Mouse (Mus musculus): Measurements from ENCODE around the gene Fgfr2. TPM values are rescaled to one million over a fixed set of nuclear protein-coding genes. Genes with fewer than 3 reads are reported as not detected.
A peak's percentile ranks its signal among the peaks of the same experiment; 100 is the strongest.

The Fgfr2 gene
- polyA plus RNA-seq, 1 experiment, result 12.0 TPM

- Histone ChIP-seq H3K4me3 (ENCODE audit: insufficient read depth, low read depth, low read length) (no peak overlapping the region), H3K4me1 (ENCODE audit: control insufficient read depth, insufficient read depth, insufficient read length, low read length) (peaks cover 44% of the 10 kb centered on the region), H3K27ac (replicated peaks; ENCODE audit: low read depth, low read length) (peak overlapping the region; percentile 83)
These were observed 465.1 kb downstream of the Fgfr2 start for GRCm38 (mm10) chr7:132658058-132658450.

- H3K4me3 ChIP-seq (ENCODE audit: insufficient read depth, low read depth, low read length), result no peak overlapping the region
- peaks cover 44% of the 10 kb centered on the region for H3K4me1 ChIP-seq (ENCODE audit: control insufficient read depth, insufficient read depth, insufficient read length, low read length)
- peak overlapping the region; percentile 83 for H3K27ac ChIP-seq (replicated peaks; ENCODE audit: low read depth, low read length)
These were observed 465.6 kb downstream of the Fgfr2 start for GRCm38 (mm10) chr7:132657371-132658057.

DNA sequence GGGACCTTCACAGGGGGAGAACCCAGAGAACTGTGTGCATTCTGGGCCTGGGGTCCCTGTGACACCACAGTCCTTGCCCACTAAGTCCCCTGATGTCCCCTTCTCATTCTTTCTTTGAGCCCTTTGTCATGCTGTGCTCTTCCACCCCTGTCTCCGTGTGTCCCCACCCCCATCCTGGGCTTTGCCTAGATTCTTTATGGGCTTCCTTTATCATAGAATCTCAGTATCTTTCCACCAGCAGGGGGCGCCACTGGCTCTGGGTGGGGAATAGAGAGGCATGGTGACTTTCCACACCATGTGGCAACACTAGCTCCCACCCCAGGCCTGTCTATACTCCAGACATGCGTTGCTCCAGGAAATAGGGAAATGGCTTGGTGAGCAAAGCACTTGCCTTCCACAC is 466.6 kb downstream of the Fgfr2 start:
- Histone ChIP-seq H3K27ac (replicated peaks; ENCODE audit: low read depth, low read length) (peak overlapping the region; percentile 83), H3K4me1 (ENCODE audit: control insufficient read depth, insufficient read depth, insufficient read length, low read length) (peaks cover 42% of the 10 kb centered on the region)

DNA sequence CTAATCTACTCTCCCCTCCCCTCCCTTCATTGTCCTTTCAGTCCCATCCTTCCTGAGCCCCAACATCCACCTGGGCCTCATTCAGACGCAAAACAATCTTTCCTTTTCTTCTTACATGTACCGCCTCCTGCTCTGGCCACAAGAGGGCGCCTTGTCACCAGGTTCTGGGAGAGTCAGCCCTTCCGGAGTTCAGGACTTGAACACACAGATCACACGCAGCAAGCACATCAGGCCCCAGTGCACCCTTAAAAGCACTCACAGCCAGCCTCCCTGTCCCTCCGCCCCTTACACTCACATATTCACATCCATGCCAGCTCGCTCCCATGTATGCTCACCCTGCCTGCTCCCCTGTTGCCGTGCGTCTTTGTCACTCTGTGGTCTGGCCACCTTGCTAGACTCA is 467.1 kb downstream of the Fgfr2 start:
- peak overlapping the region; percentile 65 for H3K27ac ChIP-seq (replicated peaks; ENCODE audit: low read depth, low read length)
- no peak overlapping the region for H3K4me3 ChIP-seq (ENCODE audit: insufficient read depth, low read depth, low read length)
- peaks cover 40% of the 10 kb centered on the region for H3K4me1 ChIP-seq (ENCODE audit: control insufficient read depth, insufficient read depth, insufficient read length, low read length)

More for the DNA sequence above, 466.6 kb downstream of the Fgfr2 start:
- no peak overlapping the region for H3K4me3 ChIP-seq (ENCODE audit: insufficient read depth, low read depth, low read length)

DNA sequence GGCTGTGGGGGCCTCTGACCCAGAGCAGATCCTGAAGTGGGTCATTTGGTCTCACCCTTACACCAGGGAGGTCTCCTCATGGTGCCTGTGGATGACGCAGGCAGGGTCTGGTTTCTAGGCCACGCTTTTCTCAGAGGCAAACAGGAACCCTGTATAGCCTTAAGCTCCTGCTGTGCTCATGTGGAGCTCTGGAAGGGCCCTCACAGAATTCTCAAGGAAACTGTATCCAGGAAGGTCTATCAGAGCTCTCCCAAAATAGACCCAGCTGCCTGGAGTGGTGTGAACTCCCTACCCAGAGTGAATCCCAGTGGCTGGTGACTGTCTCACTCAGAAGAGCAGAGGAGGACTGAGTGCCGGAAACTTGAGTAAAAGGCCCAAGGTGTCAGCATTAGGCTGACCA is 468.7 kb downstream of the Fgfr2 start:
- Histone ChIP-seq H3K4me1 (ENCODE audit: control insufficient read depth, insufficient read depth, insufficient read length, low read length) (peaks cover 29% of the 10 kb centered on the region), H3K27ac (replicated peaks; ENCODE audit: low read depth, low read length) (no peak overlapping the region), H3K4me3 (ENCODE audit: insufficient read depth, low read depth, low read length) (no peak overlapping the region)

- no peaks in the 10 kb centered on the region for H3K4me1 ChIP-seq (ENCODE audit: control insufficient read depth, insufficient read depth, insufficient read length, low read length)
- no peak overlapping the region for H3K27ac ChIP-seq (replicated peaks; ENCODE audit: low read depth, low read length)
- H3K4me3 ChIP-seq (ENCODE audit: insufficient read depth, low read depth, low read length), result no peak overlapping the region
These were observed 476.6 kb downstream of the Fgfr2 start for GRCm38 (mm10) chr7:132646514-132646913.

GRCm38 (mm10) chr7:132644605-132645279 is 478.4 kb downstream of the Fgfr2 start:
- H3K4me3 ChIP-seq (ENCODE audit: insufficient read depth, low read depth, low read length), result no peak overlapping the region
- no peaks in the 10 kb centered on the region for H3K4me1 ChIP-seq (ENCODE audit: control insufficient read depth, insufficient read depth, insufficient read length, low read length)
- no peak overlapping the region for H3K27ac ChIP-seq (replicated peaks; ENCODE audit: low read depth, low read length)

DNA sequence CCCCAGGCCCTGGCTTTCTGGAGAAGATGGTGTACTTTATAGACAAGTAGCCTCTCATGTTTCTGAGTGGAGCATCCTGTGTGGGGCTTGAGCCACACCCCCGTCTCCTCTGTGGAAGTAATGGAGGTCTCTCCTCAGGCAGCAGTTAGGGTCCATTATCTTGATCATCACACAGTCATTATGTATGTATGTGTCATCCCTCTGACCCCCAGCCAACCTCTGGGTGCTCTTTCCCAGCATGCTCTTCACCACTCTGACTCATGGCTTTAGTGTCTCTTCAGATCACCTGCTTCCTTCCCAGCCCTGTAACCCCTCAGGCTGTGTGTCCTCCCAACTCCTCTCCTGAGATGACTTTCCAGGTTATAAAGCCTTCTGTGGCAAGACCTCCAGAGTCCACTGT is 481.5 kb downstream of the Fgfr2 start:
- no peak overlapping the region for H3K4me3 ChIP-seq (ENCODE audit: insufficient read depth, low read depth, low read length)
- no peaks in the 10 kb centered on the region for H3K4me1 ChIP-seq (ENCODE audit: control insufficient read depth, insufficient read depth, insufficient read length, low read length)
- no peak overlapping the region for H3K27ac ChIP-seq (replicated peaks; ENCODE audit: low read depth, low read length)

GRCm38 (mm10) chr7:132640946-132641345 is 482.2 kb downstream of the Fgfr2 start:
- H3K27ac ChIP-seq (replicated peaks; ENCODE audit: low read depth, low read length), result no peak overlapping the region
- H3K4me1 ChIP-seq (ENCODE audit: control insufficient read depth, insufficient read depth, insufficient read length, low read length), result no peaks in the 10 kb centered on the region
- no peak overlapping the region for H3K4me3 ChIP-seq (ENCODE audit: insufficient read depth, low read depth, low read length)

- Histone ChIP-seq H3K27ac (replicated peaks; ENCODE audit: low read depth, low read length) (no peak overlapping the region), H3K4me3 (ENCODE audit: insufficient read depth, low read depth, low read length) (no peak overlapping the region), H3K4me1 (ENCODE audit: control insufficient read depth, insufficient read depth, insufficient read length, low read length) (no peaks in the 10 kb centered on the region)
These were observed 484.6 kb downstream of the Fgfr2 start for GRCm38 (mm10) chr7:132638446-132639087.

DNA sequence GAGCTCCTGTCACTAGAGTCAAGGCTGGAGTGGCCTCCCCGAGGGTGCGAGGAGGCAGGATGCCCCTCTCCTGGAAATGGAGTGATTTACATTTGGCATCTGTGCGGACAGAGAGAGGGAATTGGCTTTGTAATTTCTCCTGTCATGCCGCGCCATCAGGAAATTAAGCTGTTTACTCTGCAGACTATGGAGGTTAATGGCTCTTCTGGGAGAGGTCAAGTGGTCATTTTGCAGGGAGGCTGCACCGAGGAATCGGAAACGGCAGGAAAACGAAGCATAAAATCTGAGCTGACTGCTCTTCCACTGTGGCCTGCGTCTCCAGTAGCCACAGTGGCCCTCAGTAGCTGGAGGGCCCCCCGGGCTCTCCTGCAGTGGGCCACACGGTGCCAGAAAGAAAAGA is 485.9 kb downstream of the Fgfr2 start:
- no peaks in the 10 kb centered on the region for H3K4me1 ChIP-seq (ENCODE audit: control insufficient read depth, insufficient read depth, insufficient read length, low read length)
- no peak overlapping the region for H3K4me3 ChIP-seq (ENCODE audit: insufficient read depth, low read depth, low read length)
- H3K27ac ChIP-seq (replicated peaks; ENCODE audit: low read depth, low read length), result no peak overlapping the region

DNA sequence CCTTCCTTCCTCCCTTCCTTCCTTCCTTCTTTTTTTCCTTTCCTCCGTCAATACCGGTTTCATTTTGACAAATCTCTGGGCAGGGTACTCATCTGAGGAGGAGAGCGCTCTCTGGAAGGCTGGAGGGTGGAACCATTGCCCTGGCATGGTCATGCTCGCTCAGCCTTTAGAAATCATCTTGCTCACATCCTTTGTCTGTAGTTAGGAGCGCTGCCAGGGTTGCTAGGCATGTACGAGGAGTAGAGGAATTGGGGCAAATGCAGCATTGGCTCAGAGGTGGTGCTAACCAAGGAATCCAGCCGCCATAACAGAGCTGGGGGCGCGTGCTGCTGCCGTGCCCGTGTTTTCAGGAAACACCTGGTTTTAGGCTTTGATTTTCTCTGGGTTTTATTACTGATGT is 491.8 kb downstream of the Fgfr2 start:
- Histone ChIP-seq H3K27ac (replicated peaks; ENCODE audit: low read depth, low read length) (no peak overlapping the region), H3K4me1 (ENCODE audit: control insufficient read depth, insufficient read depth, insufficient read length, low read length) (peaks cover 5% of the 10 kb centered on the region), H3K4me3 (ENCODE audit: insufficient read depth, low read depth, low read length) (no peak overlapping the region)

DNA sequence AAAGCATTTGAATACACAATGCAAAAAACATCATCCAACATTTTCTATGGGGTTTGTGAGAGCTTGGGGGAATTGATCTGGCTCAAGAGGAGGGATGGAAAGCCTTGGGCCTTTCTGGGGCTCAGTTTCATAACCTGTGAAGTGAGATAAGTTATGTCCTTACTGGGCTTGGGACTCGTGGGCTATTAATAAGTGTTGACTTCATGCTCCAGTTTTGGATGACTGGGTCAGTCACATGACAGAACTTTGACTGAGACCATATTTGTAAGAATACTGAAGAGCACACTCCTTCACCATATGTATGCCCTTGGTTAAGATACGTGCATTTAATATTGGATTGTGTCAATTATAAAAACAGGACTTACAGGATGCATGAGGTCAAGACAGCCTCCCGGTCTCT is 495.7 kb downstream of the Fgfr2 start:
- H3K27ac ChIP-seq (replicated peaks; ENCODE audit: low read depth, low read length), result no peak overlapping the region
- no peak overlapping the region for H3K4me3 ChIP-seq (ENCODE audit: insufficient read depth, low read depth, low read length)
- H3K4me1 ChIP-seq (ENCODE audit: control insufficient read depth, insufficient read depth, insufficient read length, low read length), result peaks cover 5% of the 10 kb centered on the region

DNA sequence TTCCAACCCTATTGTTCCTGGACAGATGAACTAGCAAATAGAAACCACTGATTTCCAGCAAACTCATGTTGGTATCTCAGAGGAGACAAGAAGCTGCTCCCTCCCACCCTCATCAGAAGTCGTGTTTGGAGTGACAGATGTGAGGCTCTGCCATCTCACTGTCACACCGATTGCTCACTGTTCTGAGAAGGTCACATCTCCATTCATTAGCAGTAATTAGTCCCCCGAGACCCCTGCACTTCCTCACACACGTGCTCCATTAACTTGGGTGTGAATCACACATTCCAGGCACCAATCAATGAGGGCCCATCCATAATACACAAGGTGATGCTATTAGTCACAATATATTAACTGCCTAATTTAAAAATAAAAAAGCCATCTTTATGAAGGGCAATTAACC is 497.0 kb downstream of the Fgfr2 start:
- H3K4me1 ChIP-seq (ENCODE audit: control insufficient read depth, insufficient read depth, insufficient read length, low read length), result peaks cover 5% of the 10 kb centered on the region
- H3K27ac ChIP-seq (replicated peaks; ENCODE audit: low read depth, low read length), result no peak overlapping the region
- no peak overlapping the region for H3K4me3 ChIP-seq (ENCODE audit: insufficient read depth, low read depth, low read length)

- Histone ChIP-seq H3K4me3 (ENCODE audit: insufficient read depth, low read depth, low read length) (no peak overlapping the region), H3K4me1 (ENCODE audit: control insufficient read depth, insufficient read depth, insufficient read length, low read length) (peaks cover 2% of the 10 kb centered on the region; the same call in 1 of the 2 replicates), H3K27ac (replicated peaks; ENCODE audit: low read depth, low read length) (no peak overlapping the region)
These were observed 499.0 kb downstream of the Fgfr2 start for GRCm38 (mm10) chr7:132624161-132624560.
